Mouse (Mus musculus) small intestine, adult 2 months (tissue): ENCODE results near the gene Tprg. TPM values are rescaled to one million over a fixed set of nuclear protein-coding genes. Genes with fewer than 3 reads are reported as not detected.
A peak's percentile ranks its signal among the peaks of the same experiment; 100 is the strongest.

Experiments
- H3K27ac ChIP-seq: fragments of 200-500 bp; 2 replicates; pipeline ENCODE4 v1.5.1; 2012; ENCODE audit warnings: low read depth, low read length, control low read depth, inconsistent platforms; ENCODE audit not compliant: insufficient read depth
- H3K27me3 ChIP-seq: fragments of 200-500 bp; 2 replicates; pipeline ENCODE4 v1.6.1; 2012; ENCODE audit warnings: mild to moderate bottlenecking, moderate library complexity, low read length, inconsistent platforms; ENCODE audit not compliant: control insufficient read depth, insufficient read depth
- H3K36me3 ChIP-seq: fragments of 200-500 bp; 2 replicates; pipeline ENCODE4 v1.6.1; 2012; ENCODE audit warnings: mild to moderate bottlenecking, low read length, control low read depth, inconsistent platforms; ENCODE audit not compliant: control insufficient read depth, insufficient read depth
- H3K4me1 ChIP-seq: fragments of 200-500 bp; 2 replicates; pipeline ENCODE4 v1.6.1; 2012; ENCODE audit warnings: low read length, inconsistent platforms, mixed read lengths; ENCODE audit not compliant: control insufficient read depth, insufficient read depth, insufficient read length
- H3K4me3 ChIP-seq: fragments of 200-500 bp; 2 replicates; pipeline ENCODE4 v1.5.1; 2012; ENCODE audit warnings: low read depth, mild to moderate bottlenecking, control low read depth, inconsistent platforms, low read length, moderate library complexity
- CTCF ChIP-seq: fragments of 200-500 bp; IDR thresholded peaks from 2 replicates; pipeline ENCODE4 v1.5.1; 2012; ENCODE audit warnings: low read depth, mild to moderate bottlenecking, control low read depth, inconsistent platforms, low read length, moderate library complexity, mixed read lengths; ENCODE audit not compliant: insufficient replicate concordance, insufficient read length; ENCODE audit errors: extremely low read depth
- POLR2A ChIP-seq: fragments of 200-500 bp; IDR thresholded peaks from 2 replicates; pipeline ENCODE4 v1.6.1; 2012; ENCODE audit warnings: low read depth, mild to moderate bottlenecking, control low read depth, inconsistent platforms, low read length, moderate library complexity
- WGBS: fragments of 180-500 bp; shearing (Covaris S2); methylation state at CpG from one replicate; pipeline ENCODE4 v1.1.7; 2018; 5-methylcytosine and 5-hydroxymethylcytosine counted together
- polyA plus RNA-seq: library from polyadenylated mRNA; depleted of rRNA; stranded (reverse); fragments of >200 nt; gene quantifications from 2 replicates; pipeline ENCODE4 v1.2.3, GENCODE M21; 2012

Tprg gene
- polyA plus RNA-seq, 1 experiment = not detected

- WGBS = 25% methylated on average over 6 of the region's 6 CpGs
- TF ChIP-seq CTCF (no peak), POLR2A (no peak)
- peak overlapping the region; percentile 76 for H3K27ac ChIP-seq
Observed at GRCm38 (mm10) chr16:25408032-25408431, 121.4 kb downstream of the Tprg start.

DNA sequence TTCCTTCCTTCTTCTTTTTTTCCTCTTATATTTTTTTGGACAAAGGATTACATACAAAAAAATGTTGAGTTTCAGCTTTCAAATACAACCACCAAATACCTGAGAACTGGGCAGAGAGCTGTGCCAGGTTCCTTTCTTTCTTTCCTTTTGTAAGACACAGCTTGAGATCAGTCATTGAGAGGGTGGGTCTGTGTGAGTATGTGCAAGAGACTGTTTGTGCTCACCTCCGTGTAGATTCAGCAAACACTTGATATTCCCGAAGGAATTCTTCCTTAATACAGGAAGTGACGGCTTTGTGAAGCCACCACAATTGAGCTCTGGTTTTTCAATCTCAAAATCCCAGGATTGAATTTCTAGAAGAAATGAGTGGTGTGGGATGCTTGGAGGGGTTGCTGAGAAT is 124.7 kb downstream of the Tprg start:
- WGBS = 74% methylated on average over 3 of the region's 3 CpGs
- Histone ChIP-seq H3K4me3 (no peak overlapping the region), H3K27me3 (no peaks in the 10 kb centered on the region), H3K27ac (no peak overlapping the region), H3K36me3 (no peaks in the 10 kb centered on the region), H3K4me1 (peaks cover 8% of the 10 kb centered on the region; the same call in 1 of the 2 replicates)
- no peak for TF ChIP-seq CTCF
- TF ChIP-seq POLR2A = no peak

More at GRCm38 (mm10) chr16:25408032-25408431, 121.4 kb downstream of the Tprg start:
- H3K4me1 ChIP-seq = peaks cover 8% of the 10 kb centered on the region; the same call in 1 of the 2 replicates
- H3K4me3 ChIP-seq = no peak overlapping the region
- no peaks in the 10 kb centered on the region for H3K36me3 ChIP-seq
- no peaks in the 10 kb centered on the region for H3K27me3 ChIP-seq

- TF ChIP-seq CTCF (no peak), POLR2A (no peak)
- 81% methylated on average over 1 of the region's 1 CpGs for WGBS
- H3K4me1 ChIP-seq = no peaks in the 10 kb centered on the region
- no peaks in the 10 kb centered on the region for H3K27me3 ChIP-seq
- H3K36me3 ChIP-seq = no peaks in the 10 kb centered on the region
- H3K4me3 ChIP-seq = no peak overlapping the region
- no peak overlapping the region for H3K27ac ChIP-seq
Observed at GRCm38 (mm10) chr16:25413885-25414284, 127.3 kb downstream of the Tprg start.

GRCm38 (mm10) chr16:25415186-25415585 is 128.6 kb downstream of the Tprg start:
- Histone ChIP-seq H3K4me1 (no peaks in the 10 kb centered on the region), H3K4me3 (no peak overlapping the region), H3K27me3 (no peaks in the 10 kb centered on the region), H3K27ac (no peak overlapping the region), H3K36me3 (no peaks in the 10 kb centered on the region)
- TF ChIP-seq CTCF (no peak), POLR2A (no peak)

DNA sequence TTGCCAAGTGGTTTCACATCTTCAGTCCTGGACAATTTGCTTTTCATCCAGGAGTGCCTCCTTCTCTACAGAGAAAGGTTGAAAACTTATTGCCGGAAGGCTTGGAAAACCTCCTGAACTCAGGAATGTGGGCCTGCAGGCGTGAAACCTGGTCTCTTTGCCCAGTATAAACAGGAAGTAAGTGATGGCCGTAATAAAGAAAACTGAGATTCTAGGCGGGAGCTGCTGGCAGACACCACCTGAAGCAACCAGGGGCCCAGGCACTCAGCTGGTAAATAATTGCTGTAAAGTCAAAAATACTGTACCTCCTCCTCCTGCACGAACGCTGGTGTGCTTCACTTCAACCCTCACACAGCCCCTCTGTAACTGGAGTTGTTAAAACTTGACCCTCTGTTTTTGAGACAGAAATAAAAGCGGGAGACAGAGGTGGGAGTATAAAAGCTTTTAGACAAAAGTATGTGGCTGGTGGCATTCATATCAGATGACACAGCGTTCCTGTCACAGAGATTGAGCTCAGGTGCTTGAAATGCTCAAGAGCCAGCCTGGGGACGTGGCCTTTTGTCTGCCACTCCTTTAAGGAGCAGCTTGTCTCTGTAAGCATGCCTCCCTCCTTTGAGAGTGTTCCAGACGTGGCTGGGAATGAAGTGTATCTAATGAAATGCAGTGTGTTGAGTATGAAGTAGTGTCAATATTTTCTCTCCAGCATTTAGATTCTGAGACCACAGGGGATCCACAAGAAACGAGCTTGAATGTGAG is 131.4 kb downstream of the Tprg start:
- H3K36me3 ChIP-seq = no peaks in the 10 kb centered on the region
- no peak overlapping the region for H3K4me3 ChIP-seq
- WGBS = 25% methylated on average over 11 of the region's 11 CpGs
- H3K27ac ChIP-seq = no peak overlapping the region
- H3K4me1 ChIP-seq = no peaks in the 10 kb centered on the region
- TF ChIP-seq CTCF = no peak
- no peak for TF ChIP-seq POLR2A
- H3K27me3 ChIP-seq = no peaks in the 10 kb centered on the region

DNA sequence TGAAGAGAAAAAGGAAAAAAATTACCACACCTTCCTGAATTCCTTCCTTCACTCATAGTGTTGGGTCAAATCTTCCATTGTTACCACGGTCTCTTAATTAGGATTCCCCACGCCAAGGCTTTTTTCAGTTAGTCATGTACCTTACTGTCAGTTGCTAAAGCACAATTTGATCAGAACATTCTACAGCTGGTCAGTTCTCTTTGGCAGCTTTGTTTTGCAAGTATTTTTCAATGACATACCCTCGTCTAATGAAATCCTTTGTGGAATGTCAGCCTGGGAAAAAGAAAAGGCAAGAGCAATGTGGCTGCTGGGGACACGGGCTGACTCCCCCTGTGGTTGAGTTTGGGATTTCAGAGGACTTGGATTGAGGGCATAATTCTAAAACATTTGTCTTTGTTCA is 136.4 kb downstream of the Tprg start:
- H3K4me3 ChIP-seq = no peak overlapping the region
- WGBS = 87% methylated on average over 4 of the region's 4 CpGs
- H3K36me3 ChIP-seq = no peaks in the 10 kb centered on the region
- TF ChIP-seq POLR2A = no peak
- TF ChIP-seq CTCF = no peak
- no peaks in the 10 kb centered on the region for H3K27me3 ChIP-seq
- peaks cover 5% of the 10 kb centered on the region; the same call in 1 of the 2 replicates for H3K4me1 ChIP-seq
- H3K27ac ChIP-seq = no peak overlapping the region

DNA sequence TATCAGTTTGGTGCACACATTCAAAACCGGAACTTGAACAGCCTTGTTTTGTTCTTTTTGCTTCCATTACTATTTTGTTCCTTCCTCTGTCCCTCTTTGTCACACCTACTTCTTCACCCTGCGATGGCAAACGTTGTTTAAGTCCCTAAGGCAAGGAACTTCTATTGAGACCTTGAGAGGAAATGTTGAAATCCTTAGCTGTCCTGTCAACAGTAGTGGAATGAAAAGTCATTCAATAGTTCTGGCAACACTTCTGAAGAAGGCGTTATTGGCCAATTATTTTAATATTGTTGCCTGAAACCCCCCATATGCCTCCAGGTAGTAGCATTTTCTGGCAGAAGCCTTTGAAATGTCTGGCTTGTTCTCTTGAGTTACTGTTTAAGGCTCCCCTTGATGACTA is 137.4 kb downstream of the Tprg start:
- no peak overlapping the region for H3K27ac ChIP-seq
- peaks cover 5% of the 10 kb centered on the region; the same call in 1 of the 2 replicates for H3K4me1 ChIP-seq
- TF ChIP-seq CTCF = no peak
- no peak for TF ChIP-seq POLR2A
- H3K27me3 ChIP-seq = no peaks in the 10 kb centered on the region
- 80% methylated on average over 4 of the region's 4 CpGs for WGBS
- H3K4me3 ChIP-seq = no peak overlapping the region
- no peaks in the 10 kb centered on the region for H3K36me3 ChIP-seq
